Mouse (Mus musculus): Measurements from ENCODE around the gene Adcy9.

Adcy9 gene

GRCm38 (mm10) chr16:4418776-4419545 is 1.3 kb downstream of the Adcy9 start:
- DNase-seq (ENCODE audit: low spot score) = no peak

GRCm38 (mm10) chr16:4418072-4418471 is 2.2 kb downstream of the Adcy9 start:
- no peak for DNase-seq (ENCODE audit: low spot score)

DNA sequence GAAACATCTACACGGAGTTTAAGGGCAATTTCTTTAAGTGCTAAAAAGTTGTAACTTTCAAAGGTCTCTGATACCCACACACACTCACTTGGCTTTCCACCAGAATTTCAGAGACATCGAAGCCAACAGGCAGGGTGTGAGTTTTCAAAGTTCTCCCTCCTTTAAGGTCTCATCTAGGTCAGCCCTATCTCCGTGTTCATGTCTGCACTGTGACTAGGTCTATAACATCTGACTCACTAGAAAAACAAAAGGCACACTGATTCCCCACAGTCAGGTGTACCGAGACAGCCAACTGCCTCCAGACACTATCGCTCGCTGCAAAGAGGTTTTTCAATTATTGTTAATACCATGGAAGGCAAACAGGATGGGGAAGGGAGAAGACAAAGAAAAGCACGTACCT is 2.8 kb downstream of the Adcy9 start:
- DNase-seq (ENCODE audit: low spot score) = no peak

- no peak for DNase-seq (ENCODE audit: low spot score)
Observed at GRCm38 (mm10) chr16:4414881-4415585, 5.3 kb downstream of the Adcy9 start.

DNA sequence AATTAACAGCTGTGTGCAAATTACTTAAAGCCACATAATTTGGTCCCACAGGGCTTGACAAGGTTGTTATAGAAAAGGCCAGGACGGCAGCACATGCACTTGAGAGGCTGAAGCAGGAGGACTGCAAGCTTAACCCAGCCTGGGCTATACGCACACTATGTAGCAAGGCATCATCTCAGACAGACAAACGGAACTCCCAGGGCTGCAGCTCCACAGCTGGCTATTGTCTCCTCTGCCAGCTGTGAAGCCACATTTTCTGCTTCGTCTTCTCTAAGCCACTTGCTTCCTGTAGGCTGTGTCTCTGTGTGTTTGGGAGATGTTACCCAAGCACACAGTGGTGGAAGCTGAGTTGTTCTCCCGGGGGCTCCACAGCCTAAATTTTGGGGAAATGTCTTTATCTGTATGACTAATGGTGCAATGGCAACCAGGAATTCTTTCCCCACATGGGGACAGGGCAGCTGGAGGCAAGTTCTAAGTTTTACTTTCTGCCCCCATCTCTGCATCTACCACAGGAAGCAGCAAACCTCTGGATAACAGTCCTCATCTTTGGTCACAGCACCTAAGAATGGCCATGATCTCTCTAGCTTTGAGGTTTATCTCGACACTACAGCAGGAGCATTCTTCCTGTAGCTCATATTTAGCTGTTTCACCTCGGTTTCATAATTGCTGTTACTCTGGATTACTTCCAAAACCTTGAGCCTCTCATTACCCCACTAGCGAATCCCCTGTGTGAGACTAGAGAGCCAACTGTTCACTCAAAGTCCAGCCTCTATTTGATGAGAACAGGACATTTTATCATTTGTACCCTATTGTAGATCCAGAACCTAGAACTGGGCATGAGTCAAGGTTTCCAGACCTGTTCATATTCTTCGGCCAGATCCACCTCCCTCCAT is 6.1 kb downstream of the Adcy9 start:
- no peak for DNase-seq (ENCODE audit: low spot score)

GRCm38 (mm10) chr16:4413301-4413700 is 7.0 kb downstream of the Adcy9 start:
- no peak for DNase-seq (ENCODE audit: low spot score)

DNA sequence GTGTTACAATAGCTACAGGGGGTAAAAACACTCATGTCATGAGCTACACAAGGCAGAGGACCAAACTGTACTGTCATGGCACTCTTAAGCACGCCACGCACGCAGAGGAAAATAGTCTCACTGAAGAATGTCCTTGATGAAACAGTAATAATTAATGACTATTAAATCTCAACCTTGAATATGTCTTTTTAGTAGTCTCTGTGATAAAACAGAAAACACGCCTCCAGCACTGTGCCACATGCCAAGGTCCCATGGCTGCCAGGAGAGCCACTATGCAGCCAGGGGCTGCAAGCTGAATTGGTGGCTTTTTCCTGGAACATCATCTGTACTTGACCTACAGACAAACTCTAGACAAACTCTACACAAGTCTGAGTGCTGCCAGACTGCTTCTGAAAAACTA is 8.0 kb downstream of the Adcy9 start:
- no peak for DNase-seq (ENCODE audit: low spot score)

DNA sequence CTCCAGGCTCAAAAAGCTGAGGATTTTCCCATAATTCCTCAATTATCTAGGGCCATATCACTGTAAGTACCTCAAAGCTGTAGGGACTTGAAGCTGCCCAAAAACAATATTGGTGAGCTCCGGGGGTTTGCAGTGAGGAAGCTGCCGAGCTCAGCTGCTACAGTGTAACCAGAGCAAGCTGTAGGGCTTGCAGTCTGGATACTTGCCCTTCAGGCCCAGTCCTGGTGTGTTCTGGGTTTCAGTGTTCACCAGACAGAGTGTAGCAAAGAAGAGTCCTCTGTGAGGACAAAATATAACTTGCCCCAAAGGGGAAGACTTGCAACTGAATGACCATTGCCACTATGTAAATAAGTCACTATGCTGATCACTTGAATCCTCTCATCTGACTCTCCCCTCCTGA is 9.0 kb downstream of the Adcy9 start:
- no peak for DNase-seq (ENCODE audit: low spot score)

- no peak for DNase-seq (ENCODE audit: low spot score)
Observed at GRCm38 (mm10) chr16:4407536-4407935, 12.8 kb downstream of the Adcy9 start.

GRCm38 (mm10) chr16:4406706-4407105 is 13.6 kb downstream of the Adcy9 start:
- no peak for DNase-seq (ENCODE audit: low spot score)

DNA sequence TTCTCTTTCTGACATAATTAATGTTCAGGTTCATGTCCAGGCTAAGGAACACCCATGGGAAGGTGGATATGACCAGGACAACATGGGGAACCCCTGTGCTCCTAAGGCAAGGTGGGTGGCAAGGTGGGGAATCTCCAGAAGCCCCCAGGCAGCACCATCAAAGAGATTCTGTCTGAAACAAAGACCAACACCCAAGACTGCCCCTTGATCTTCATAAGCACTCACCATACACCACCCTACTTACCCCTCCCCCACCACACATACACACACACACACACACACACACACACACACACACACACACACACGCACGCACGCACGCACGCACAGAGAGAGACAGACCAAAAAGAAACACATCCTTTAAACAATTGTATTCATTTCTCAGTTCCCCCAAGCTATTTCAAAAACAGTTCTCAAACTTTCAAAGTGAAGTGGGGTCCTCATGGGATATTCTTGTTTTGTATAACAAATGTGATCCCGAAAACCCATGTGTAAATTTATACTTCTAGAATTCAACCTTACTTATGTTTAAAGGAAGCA is 14.2 kb downstream of the Adcy9 start:
- no peak for DNase-seq (ENCODE audit: low spot score)

- DNase-seq (ENCODE audit: low spot score) = peak; percentile 74
Observed at GRCm38 (mm10) chr16:4404933-4405761, 15.2 kb downstream of the Adcy9 start.

- no peak for DNase-seq (ENCODE audit: low spot score)
Observed at GRCm38 (mm10) chr16:4401109-4401508, 19.2 kb downstream of the Adcy9 start.

- DNase-seq (ENCODE audit: low spot score) = peak; percentile 76
Observed at GRCm38 (mm10) chr16:4399471-4400223, 20.7 kb downstream of the Adcy9 start.

DNA sequence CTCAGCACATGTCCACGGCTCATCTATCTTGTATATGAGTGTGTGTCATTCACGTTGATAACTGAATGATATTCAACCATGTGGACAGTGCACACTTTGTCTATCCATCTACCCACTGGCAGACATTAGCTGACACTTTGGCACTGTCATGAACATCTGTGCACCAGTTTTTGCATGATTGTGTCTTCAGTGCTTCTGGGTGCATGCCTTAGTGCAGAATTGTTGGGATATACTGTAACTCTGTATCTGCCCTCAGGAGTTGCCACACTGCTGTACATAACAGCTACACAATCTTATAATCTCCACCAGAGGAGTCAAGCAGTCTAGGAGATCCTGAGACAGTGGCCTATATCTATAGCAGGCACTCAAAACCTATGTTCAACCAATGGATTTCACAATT is 21.5 kb downstream of the Adcy9 start:
- DNase-seq (ENCODE audit: low spot score) = no peak

- DNase-seq (ENCODE audit: low spot score) = no peak
Observed at GRCm38 (mm10) chr16:4397636-4398035, 22.7 kb downstream of the Adcy9 start.

GRCm38 (mm10) chr16:4395687-4396341 is 24.5 kb downstream of the Adcy9 start:
- peak; percentile 56 for DNase-seq (ENCODE audit: low spot score)

GRCm38 (mm10) chr16:4394991-4395590 is 25.2 kb downstream of the Adcy9 start:
- DNase-seq (ENCODE audit: low spot score) = no peak

- DNase-seq (ENCODE audit: low spot score) = no peak
Observed at GRCm38 (mm10) chr16:4383473-4384038, 36.7 kb downstream of the Adcy9 start.
